Comparison of ENCODE assay signal across 9 mouse cellular contexts in genomic region chr17:47140969-47141842, GRCm38 (mm10).
DNase-seq lines count a peak whose midpoint lies in the region; ATAC-seq lines count a peak whose summit lies in the region.
"Had no signal": no experiment of that assay in that cellular context is flagged by ENCODE, and none has a peak within 500 bp of the region (broad histone marks: within the 10 kb centered on the region; RNA-seq: fewer than 3 reads in every experiment).

No protein-coding gene starts in this region.

- no peaks in the 10 kb centered on the region for H3K36me3 ChIP-seq in erythroblast, embryonic 14.5 days (ENCODE audit: control insufficient read depth)
- H3K36me3 ChIP-seq in intestine, embryonic 15.5 days = no peaks in the 10 kb centered on the region
- H3K36me3 ChIP-seq in midbrain, embryonic 12.5 days = no peaks in the 10 kb centered on the region; the same call in 1 of the 2 replicates
- H3K36me3 ChIP-seq: G1E had no signal

- H3K9me3 ChIP-seq in erythroblast, embryonic 14.5 days (ENCODE audit: control insufficient read depth, low read length) = no peaks in the 10 kb centered on the region
- no peaks in the 10 kb centered on the region for H3K9me3 ChIP-seq in intestine, embryonic 15.5 days
- no peaks in the 10 kb centered on the region for H3K9me3 ChIP-seq in midbrain, embryonic 12.5 days
- H3K9me3 ChIP-seq: G1E had no signal

- peaks cover 52% of the 10 kb centered on the region for H3K27me3 ChIP-seq in erythroblast, embryonic 14.5 days (ENCODE audit: control insufficient read depth)
- H3K27me3 ChIP-seq in intestine, embryonic 15.5 days (replicated peaks) = no peaks in the 10 kb centered on the region
- no peaks in the 10 kb centered on the region; the same call in 1 of the 2 replicates for H3K27me3 ChIP-seq in midbrain, embryonic 12.5 days

- DNase-seq in gastrocnemius, postnatal 14 days = peak; percentile 52
- DNase-seq in left cerebral cortex, postnatal 4 days = peak; percentile 65
- peak; percentile 19 to 23 for DNase-seq in spleen, postnatal 36 days (ENCODE audit: low spot score in 2 of 2)

- H3K9ac ChIP-seq in intestine, embryonic 15.5 days = peak overlapping the region; percentile 76
- H3K9ac ChIP-seq in midbrain, embryonic 12.5 days (replicated peaks) = peak overlapping the region; percentile 80

- H3K4me2 ChIP-seq in intestine, embryonic 15.5 days (replicated peaks) = peak overlapping the region; percentile 87
- peak overlapping the region; percentile 61 for H3K4me2 ChIP-seq in midbrain, embryonic 12.5 days (replicated peaks)

- H3K4me3 ChIP-seq in erythroblast, embryonic 14.5 days (replicated peaks) = peak overlapping the region; percentile 32
- peak overlapping the region; percentile 62 for H3K4me3 ChIP-seq in intestine, embryonic 15.5 days (replicated peaks)
- peak overlapping the region; percentile 71 for H3K4me3 ChIP-seq in midbrain, embryonic 12.5 days

- H3K27ac ChIP-seq in intestine, embryonic 15.5 days = peak overlapping the region; percentile 98
- H3K27ac ChIP-seq in midbrain, embryonic 12.5 days (replicated peaks) = peak overlapping the region; percentile 99

- under 1% methylated on average over 34 of the region's 35 CpGs for WGBS in intestine, embryonic 15.5 days
- 1% methylated on average over 35 of the region's 35 CpGs for WGBS in midbrain, embryonic 12.5 days

- H3K4me1 ChIP-seq in erythroblast, embryonic 14.5 days (ENCODE audit: control insufficient read depth) = peaks cover 4% of the 10 kb centered on the region
- peaks cover 28% of the 10 kb centered on the region; the same call in 1 of the 2 replicates for H3K4me1 ChIP-seq in intestine, embryonic 15.5 days (replicated peaks)
- peaks cover 38% of the 10 kb centered on the region for H3K4me1 ChIP-seq in midbrain, embryonic 12.5 days

- no peak for ATAC-seq in erythroblast, adult 5-6 weeks (replicated peaks; ENCODE audit: low FRiP score, poor library complexity, severe bottlenecking)
- peak; percentile 28 for ATAC-seq in common myeloid progenitor, adult 5-6 weeks (replicated peaks; ENCODE audit: low read depth, poor library complexity, severe bottlenecking)
- peak; percentile 67 for ATAC-seq in intestine, embryonic 15.5 days
- peak; percentile 74 for ATAC-seq in midbrain, embryonic 12.5 days (ENCODE audit: low FRiP score, low read depth)

- intact Hi-C loops in gastrocnemius, postnatal 14 days (cut with DNase I; ENCODE audit: low total_unique reads) = no loop called here
- intact Hi-C loops in left cerebral cortex, postnatal 4 days (cut with DNase I) = loop anchor here (5.0 to 10.0 kb wide), 2 partner anchors 104 to 154 kb away; no protein-coding TSS in a partner anchor
